Mouse (Mus musculus) liver, embryonic 13.5 days (tissue): Measurements from ENCODE around the gene Olfr622. TPM values are rescaled to one million over a fixed set of nuclear protein-coding genes. Genes with fewer than 3 reads are reported as not detected.

ENCODE experiments used
- polyA plus RNA-seq: library from polyadenylated mRNA; unstranded; fragments of >200 nt; fragmentation: Nextera tagmentation; extraction: Ambion mirVana; gene quantifications from 2 replicates; pipeline ENCODE4 v1.2.1, GENCODE M21; 2015

Olfr622 gene
- polyA plus RNA-seq, 1 experiment from 2014 or later: not detected

Other genes starting within 250 kb of the Olfr622 start
- not detected in 2 replicates for gene Usp17lc, start 227.6 kb downstream of the Olfr622 start, polyA plus RNA-seq
- not detected in 2 replicates for gene Olfr605, start 197.3 kb downstream of the Olfr622 start, polyA plus RNA-seq
- not detected in 2 replicates for gene Olfr606, start 193.7 kb downstream of the Olfr622 start, polyA plus RNA-seq
- gene Olfr607, start 178.6 kb downstream of the Olfr622 start, polyA plus RNA-seq: not detected in 2 replicates
- gene Olfr608, start 172.8 kb downstream of the Olfr622 start, polyA plus RNA-seq: not detected in 2 replicates
- not detected in 2 replicates for gene Olfr609, start 144.6 kb downstream of the Olfr622 start, polyA plus RNA-seq
- gene Olfr610, start 130.6 kb downstream of the Olfr622 start, polyA plus RNA-seq: not detected in 2 replicates
- not detected in 2 replicates for gene Olfr611, start 121.9 kb downstream of the Olfr622 start, polyA plus RNA-seq
- not detected in 2 replicates for gene Olfr612, start 100.0 kb downstream of the Olfr622 start, polyA plus RNA-seq
- gene Olfr613, start 94.6 kb downstream of the Olfr622 start, polyA plus RNA-seq: not detected in 2 replicates
- not detected in 2 replicates for gene Olfr615, start 86.6 kb downstream of the Olfr622 start, polyA plus RNA-seq
- not detected in 2 replicates for gene Olfr616, start 73.6 kb downstream of the Olfr622 start, polyA plus RNA-seq
- gene Olfr617, start 69.6 kb downstream of the Olfr622 start, polyA plus RNA-seq: not detected in 2 replicates
- not detected in 2 replicates for gene Olfr618, start 52.6 kb downstream of the Olfr622 start, polyA plus RNA-seq
- gene Olfr619, start 42.1 kb downstream of the Olfr622 start, polyA plus RNA-seq: not detected in 2 replicates
- gene Olfr620, start 30.2 kb downstream of the Olfr622 start, polyA plus RNA-seq: not detected in 2 replicates
- gene Olfr623, start 21.0 kb upstream of the Olfr622 start, polyA plus RNA-seq: not detected in 2 replicates
- gene Olfr624, start 28.5 kb upstream of the Olfr622 start, polyA plus RNA-seq: 0.02 TPM in 1 of 2 replicates, not detected in the other
- gene Olfr625-ps1, start 40.0 kb upstream of the Olfr622 start, polyA plus RNA-seq: not detected in 2 replicates
- gene Olfr243, start 72.0 kb upstream of the Olfr622 start, polyA plus RNA-seq: not detected in 2 replicates
- gene Olfr628, start 87.7 kb upstream of the Olfr622 start, polyA plus RNA-seq: not detected in 2 replicates
- gene Olfr629, start 102.2 kb upstream of the Olfr622 start, polyA plus RNA-seq: 0.08 and 0.17 TPM in 2 replicates
- not detected in 2 replicates for gene Olfr630, start 114.6 kb upstream of the Olfr622 start, polyA plus RNA-seq
- not detected in 2 replicates for gene Olfr69, start 128.9 kb upstream of the Olfr622 start, polyA plus RNA-seq
- not detected in 2 replicates for gene Olfr68, start 137.0 kb upstream of the Olfr622 start, polyA plus RNA-seq
- gene Olfr67, start 149.1 kb upstream of the Olfr622 start, polyA plus RNA-seq: not detected in 2 replicates
- gene Hbb-bt, start 171.3 kb upstream of the Olfr622 start, polyA plus RNA-seq: 49,070 and 53,102 TPM in 2 replicates
- 91,050 and 104,119 TPM in 2 replicates for gene Hbb-bs, start 185.4 kb upstream of the Olfr622 start, polyA plus RNA-seq
- 0.32 and 0.36 TPM in 2 replicates for gene Hbb-bh2, start 197.8 kb upstream of the Olfr622 start, polyA plus RNA-seq
- 367 and 436 TPM in 2 replicates for gene Hbb-bh1, start 200.5 kb upstream of the Olfr622 start, polyA plus RNA-seq
- gene Hbb-y, start 210.5 kb upstream of the Olfr622 start, polyA plus RNA-seq: 3,309 and 4,306 TPM in 2 replicates
- gene Olfr66, start 243.6 kb upstream of the Olfr622 start, polyA plus RNA-seq: not detected in 2 replicates